Mouse (Mus musculus) megakaryocyte, embryonic 14.5 days (primary cell): Measurements from ENCODE around the gene A930002H24Rik.

ENCODE experiments used
- FLI1 ChIP-seq: IDR thresholded peaks from 2 replicates; pipeline ENCODE4 v1.6.1; 2012; ENCODE audit warnings: low read length, inconsistent platforms, mixed read lengths
- GATA1 ChIP-seq: IDR thresholded peaks from 3 replicates; pipeline ENCODE4 v1.6.1; 2012; ENCODE audit warnings: mixed read lengths, low read length, inconsistent platforms, borderline replicate concordance

DNA sequence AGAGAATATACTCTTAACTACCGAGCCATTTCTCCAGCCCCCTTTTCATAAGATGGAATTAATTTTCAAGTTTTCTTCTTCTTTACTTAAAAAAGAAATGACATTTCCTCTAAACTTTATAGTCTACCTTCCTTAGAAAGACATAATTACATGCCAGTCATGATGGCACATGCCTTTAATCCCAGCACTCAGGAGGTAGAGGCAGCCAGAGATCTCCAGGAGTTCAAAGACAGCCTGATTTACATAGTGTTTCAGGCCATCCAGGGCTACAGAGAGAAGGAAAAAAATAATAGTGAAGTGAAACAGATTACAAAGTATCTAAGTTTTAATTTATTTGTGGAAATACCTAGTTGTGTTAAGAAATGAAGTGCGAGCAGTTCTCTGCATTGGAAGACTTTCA, 27.4 kb downstream of the A930002H24Rik start:
- TF ChIP-seq GATA1 = no peak
- TF ChIP-seq FLI1 = no peak
